Mouse (Mus musculus) layer of hippocampus, postnatal 25 days (tissue): ENCODE results near the gene Cadm3. TPM values are rescaled to one million over a fixed set of nuclear protein-coding genes. Genes with fewer than 3 reads are reported as not detected.
A peak's percentile ranks its signal among the peaks of the same experiment; 100 is the strongest.

Source experiments
- DNase-seq, 2 experiments: peaks; one replicate each; pipeline ENCODE4 v3.0.0; 2022; ENCODE audit warnings: mixed read lengths in 2 of 2, low spot score in 1 of 2; ENCODE audit errors: extremely low spot score in 1 of 2
- total RNA-seq, 2 experiments: library from RNA; stranded (reverse); gene quantifications; 2 replicates each; pipeline ENCODE4 v1.2.3; 2021

The Cadm3 gene
- total RNA-seq, 2 experiments from 2014 or later, result 362 to 370 TPM

GRCm38 (mm10) chr1:173359590-173360290 lies 7.8 kb downstream of the Cadm3 start:
- no peak for DNase-seq

- DNase-seq, result no peak
Observed at GRCm38 (mm10) chr1:173357799-173358198, 9.7 kb downstream of the Cadm3 start.

- DNase-seq, result no peak
Observed at GRCm38 (mm10) chr1:173356699-173357098, 10.8 kb downstream of the Cadm3 start.

GRCm38 (mm10) chr1:173355107-173355846 lies 12.2 kb downstream of the Cadm3 start:
- no peak for DNase-seq

- DNase-seq, result no peak
Observed at GRCm38 (mm10) chr1:173350372-173350957, 17.0 kb downstream of the Cadm3 start, which contains the start of gene Aim2. Gene Aim2 (plus strand): TSS chr1:173350879.

GRCm38 (mm10) chr1:173349946-173350345 lies 17.5 kb downstream of the Cadm3 start:
- no peak for DNase-seq

GRCm38 (mm10) chr1:173349192-173349591 lies 18.3 kb downstream of the Cadm3 start:
- no peak for DNase-seq

GRCm38 (mm10) chr1:173348527-173348926 lies 19.0 kb downstream of the Cadm3 start:
- no peak for DNase-seq

- DNase-seq, result no peak
Observed at GRCm38 (mm10) chr1:173345112-173345511, 22.4 kb downstream of the Cadm3 start.

GRCm38 (mm10) chr1:173343934-173344333 lies 23.6 kb downstream of the Cadm3 start:
- no peak for DNase-seq

- no peak for DNase-seq
Observed at GRCm38 (mm10) chr1:173342425-173342824, 25.1 kb downstream of the Cadm3 start.

GRCm38 (mm10) chr1:173339543-173339942 lies 28.0 kb downstream of the Cadm3 start:
- peak in 1 of 2 experiments; percentile 77 for DNase-seq

- DNase-seq, result no peak
Observed at GRCm38 (mm10) chr1:173337008-173337407, 30.5 kb downstream of the Cadm3 start.

GRCm38 (mm10) chr1:173335903-173336302 lies 31.6 kb downstream of the Cadm3 start:
- no peak for DNase-seq

- DNase-seq, result no peak
Observed at GRCm38 (mm10) chr1:173333312-173334253, 33.9 kb downstream of the Cadm3 start, which contains the start of gene Ackr1. Gene Ackr1 (minus strand): TSS chr1:173333750.

GRCm38 (mm10) chr1:173332418-173332817 lies 35.1 kb downstream of the Cadm3 start:
- no peak for DNase-seq

GRCm38 (mm10) chr1:173329743-173330142 lies 37.8 kb downstream of the Cadm3 start:
- no peak for DNase-seq

- no peak for DNase-seq
Observed at GRCm38 (mm10) chr1:173329185-173329584, 38.3 kb downstream of the Cadm3 start.

GRCm38 (mm10) chr1:173328446-173328845 lies 39.0 kb downstream of the Cadm3 start:
- DNase-seq, result no peak

GRCm38 (mm10) chr1:173326552-173326951 lies 40.9 kb downstream of the Cadm3 start:
- no peak for DNase-seq
